Mouse (Mus musculus) cerebellum, adult 9-10 months (tissue): Measurements from ENCODE around the gene 1700018B08Rik.

ENCODE experiments used
- DNase-seq: peaks from one replicate; pipeline ENCODE4 v3.0.0; 2022

Gene 1700018B08Rik

GRCm38 (mm10) chr8:121544276-121544785, at the start of gene 1700018B08Rik:
1700018B08Rik (minus strand) TSS chr8:121544320.
- no peak for DNase-seq

DNA sequence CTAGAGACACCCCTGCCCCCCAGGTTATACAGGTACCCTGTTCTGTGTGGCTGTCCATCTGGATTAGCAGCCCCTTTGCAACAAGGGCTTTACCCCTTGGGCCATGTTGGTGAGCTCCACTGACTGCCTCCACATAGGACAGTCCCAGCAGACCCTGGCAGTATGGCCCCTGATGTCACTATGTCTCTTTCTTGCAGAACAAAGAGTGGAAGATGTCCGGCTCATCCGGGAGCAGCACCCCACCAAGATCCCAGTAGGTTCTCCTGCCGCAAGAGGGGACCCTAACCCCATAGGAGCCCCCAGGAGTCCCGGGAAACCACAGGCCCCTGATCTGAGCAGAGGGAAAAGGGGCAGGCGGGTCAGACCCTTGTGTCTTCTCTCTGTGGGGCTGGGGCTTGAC, 49.2 kb upstream of the 1700018B08Rik start:
- DNase-seq: no peak

- DNase-seq: no peak
Measured at GRCm38 (mm10) chr8:121591178-121592066, 47.3 kb upstream of the 1700018B08Rik start.

- DNase-seq: peak; percentile 96
Measured at GRCm38 (mm10) chr8:121590203-121591177, 46.4 kb upstream of the 1700018B08Rik start, which contains the start of gene Map1lc3b. Map1lc3b (plus strand) TSS chr8:121590361.

DNA sequence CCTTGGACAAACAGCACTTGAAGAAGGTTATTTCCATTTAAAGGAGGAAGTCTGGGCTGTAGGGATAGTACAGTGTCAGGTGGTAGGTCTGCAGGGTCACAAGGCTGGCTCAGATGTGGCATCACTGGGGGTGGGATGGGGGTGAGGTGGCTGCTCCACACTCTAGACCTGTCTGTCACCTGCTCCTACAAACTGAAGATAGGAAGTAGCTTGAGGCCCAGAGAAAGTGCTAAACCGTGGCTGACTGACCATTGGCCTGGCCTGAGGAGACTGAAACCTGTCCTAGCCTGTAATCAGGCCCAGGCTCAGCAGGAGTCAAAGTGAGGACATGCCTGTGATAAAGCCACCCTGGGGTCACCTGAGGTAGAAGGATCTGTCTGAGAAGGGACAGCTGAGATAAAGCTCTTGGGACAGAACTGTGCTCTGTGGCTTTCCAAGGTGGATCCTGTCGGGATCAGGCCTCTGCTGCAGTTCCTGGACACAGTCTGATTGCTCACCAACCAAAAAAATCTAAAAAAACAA, 45.1 kb upstream of the 1700018B08Rik start:
- DNase-seq: no peak

- DNase-seq: no peak
Measured at GRCm38 (mm10) chr8:121588750-121589149, 44.6 kb upstream of the 1700018B08Rik start.

GRCm38 (mm10) chr8:121585159-121585825, 41.2 kb upstream of the 1700018B08Rik start:
- DNase-seq: peak; percentile 99

DNA sequence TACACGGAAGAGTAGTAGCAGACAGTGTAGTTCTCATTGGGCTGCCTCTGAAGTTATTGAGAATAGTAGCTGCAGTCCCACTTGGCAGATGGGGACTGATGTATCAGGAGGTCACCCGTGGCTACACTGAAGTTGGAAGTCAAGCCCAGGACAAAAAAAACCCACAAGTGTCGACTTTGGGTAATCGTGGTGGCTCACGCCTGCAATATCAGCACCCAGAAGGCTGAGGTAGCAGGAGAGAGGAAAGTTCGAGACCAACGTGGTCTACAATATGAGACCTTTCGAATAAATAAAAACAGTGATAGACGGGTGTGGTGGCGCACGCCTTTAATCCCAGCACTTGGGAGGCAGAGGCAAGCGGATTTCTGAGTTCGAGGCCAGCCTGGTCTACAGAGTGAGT, 40.6 kb upstream of the 1700018B08Rik start:
- peak; percentile 70 for DNase-seq

DNA sequence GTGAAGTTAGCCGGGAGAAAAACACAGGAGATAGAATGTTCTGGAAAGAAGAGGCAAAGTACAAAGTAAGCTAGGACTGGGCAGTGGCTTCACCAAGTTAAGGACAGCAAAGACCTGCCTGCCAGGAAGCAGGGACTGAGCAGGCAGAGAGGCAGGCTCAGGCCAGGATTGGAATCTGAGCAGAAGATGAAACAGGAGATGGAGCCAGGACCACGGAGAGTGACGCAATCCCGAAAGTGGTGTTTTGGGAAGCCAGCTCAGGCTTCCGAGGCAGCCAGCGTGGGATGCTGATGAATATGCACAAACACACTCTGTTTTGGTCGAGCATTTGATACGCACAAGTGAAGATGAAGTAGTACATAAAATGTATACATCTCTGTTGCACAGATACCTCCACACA, 39.5 kb upstream of the 1700018B08Rik start:
- DNase-seq: no peak

DNA sequence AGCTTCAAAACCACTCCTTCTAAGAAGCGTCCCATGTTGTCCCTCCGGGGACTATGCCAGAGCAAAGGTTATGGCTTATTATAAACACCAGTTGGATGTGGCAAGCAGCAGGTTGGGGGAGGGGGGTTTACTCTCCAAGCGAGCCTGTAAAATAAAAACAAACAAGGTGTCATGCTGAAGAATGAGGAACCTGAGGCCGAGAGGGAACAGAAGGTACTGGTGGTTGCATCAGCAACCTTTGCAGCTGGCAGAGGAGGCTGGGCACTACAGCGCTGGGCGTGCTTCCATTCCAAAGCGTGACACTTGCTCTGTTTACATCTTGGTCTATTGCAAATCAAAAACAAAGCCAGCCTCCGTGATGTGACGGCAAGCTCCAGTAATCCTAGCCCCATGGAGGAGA, 36.3 kb upstream of the 1700018B08Rik start:
- no peak for DNase-seq

DNA sequence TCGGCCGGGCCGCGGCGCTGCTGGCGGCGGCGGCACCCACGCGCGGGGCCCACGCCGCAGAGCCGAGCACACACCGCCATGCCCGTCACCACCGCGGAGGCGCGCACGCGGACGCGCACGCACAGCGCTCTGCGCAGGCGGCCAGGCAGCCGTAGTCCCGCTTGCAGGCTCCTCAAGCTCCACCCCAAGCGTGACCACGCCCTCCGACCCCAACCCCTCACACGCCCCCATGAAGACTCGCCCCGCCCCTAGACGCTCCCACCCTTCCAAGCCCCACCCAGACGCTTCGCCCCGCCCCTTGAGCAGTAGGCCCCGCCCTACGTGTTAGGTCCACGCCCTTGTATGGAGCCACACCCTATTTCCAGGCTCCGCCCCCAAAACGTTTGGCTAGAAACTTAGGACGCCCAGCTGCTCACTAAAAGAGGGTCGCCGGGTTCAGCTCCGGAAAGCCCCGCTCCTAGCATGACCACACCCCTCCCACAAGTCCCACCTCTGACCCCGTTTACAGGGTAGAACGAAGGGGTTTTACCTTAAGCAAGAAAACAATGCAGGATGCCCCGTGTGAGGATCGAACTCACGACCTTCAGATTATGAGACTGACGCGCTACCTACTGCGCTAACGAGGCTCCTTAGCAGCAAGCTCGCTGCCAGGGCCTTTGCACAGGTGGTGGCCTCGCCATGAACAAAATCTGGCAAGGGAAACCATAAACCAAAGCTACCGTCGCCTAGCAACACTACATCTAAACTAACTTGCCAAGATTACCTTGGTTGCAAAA, 34.7 kb upstream of the 1700018B08Rik start, which contains the start of gene Fbxo31:
Fbxo31 (minus strand) TSS at position 131 of the 776 bp plus-strand sequence.
- peak; percentile 97 for DNase-seq

DNA sequence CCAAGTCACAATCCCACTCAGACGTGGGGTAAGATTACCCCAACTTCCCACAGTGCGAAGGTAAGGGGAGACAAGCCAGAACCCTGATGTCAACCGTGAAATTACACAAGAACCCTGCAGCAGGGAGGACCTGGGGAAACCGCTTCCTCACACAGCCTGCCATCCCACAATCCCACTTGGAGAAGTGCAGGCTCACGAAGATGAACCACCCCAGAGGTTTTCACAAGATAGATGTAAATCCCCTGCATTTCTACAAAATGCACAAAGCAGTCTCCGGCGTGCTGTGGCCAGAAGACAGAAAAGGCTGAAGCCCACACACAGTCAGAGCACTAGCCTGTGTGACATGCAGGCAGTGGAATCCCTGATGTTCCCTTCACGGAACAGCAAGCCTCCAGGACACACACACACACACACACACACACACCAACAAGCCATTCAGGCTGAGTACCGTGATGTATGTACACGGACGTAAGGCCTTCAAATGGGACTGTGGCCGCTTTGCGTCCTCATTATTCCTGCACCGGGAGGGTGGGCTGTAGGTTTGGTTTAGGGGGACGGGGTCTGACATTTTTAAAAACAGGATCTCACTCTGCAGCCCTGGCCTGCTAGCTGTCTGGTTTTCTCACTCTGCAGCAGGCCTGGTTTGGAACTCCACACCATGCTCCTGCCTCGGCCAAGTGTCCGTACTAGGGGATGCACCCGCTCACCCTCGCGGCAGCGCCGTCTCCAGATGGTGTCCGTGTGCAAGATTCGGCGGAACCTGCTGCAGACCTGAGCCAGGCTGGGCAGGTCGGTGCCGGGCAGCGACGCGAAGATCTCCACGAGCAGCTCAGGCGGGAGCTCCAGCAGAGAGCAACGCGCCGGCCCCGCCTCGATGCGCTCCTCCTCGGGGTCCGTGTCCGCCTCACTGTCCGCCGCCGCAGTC, 33.9 kb upstream of the 1700018B08Rik start:
- no peak for DNase-seq

GRCm38 (mm10) chr8:121575661-121576060, 31.5 kb upstream of the 1700018B08Rik start:
- DNase-seq: no peak

DNA sequence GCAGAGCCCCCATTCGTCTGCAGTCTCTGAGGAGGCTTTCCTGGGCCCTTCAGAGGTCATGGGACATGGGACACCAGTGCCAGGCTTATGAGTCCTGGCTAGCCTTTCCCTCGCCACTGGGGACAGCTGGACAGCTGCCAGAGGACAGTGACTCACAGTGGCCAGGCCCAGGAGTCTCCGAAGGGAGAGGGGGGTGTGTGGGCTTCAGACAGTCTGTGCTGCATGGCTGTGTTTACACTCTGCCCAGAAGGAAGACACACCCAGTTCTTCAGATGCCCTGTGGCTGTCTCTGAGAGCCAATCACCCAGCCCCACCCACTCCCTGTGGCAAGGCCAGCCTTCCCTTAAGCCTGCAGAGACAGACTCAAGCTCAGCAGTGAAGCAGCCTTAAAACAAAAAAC, 29.2 kb upstream of the 1700018B08Rik start:
- peak; percentile 73 for DNase-seq

GRCm38 (mm10) chr8:121572121-121572520, 28.0 kb upstream of the 1700018B08Rik start:
- no peak for DNase-seq

DNA sequence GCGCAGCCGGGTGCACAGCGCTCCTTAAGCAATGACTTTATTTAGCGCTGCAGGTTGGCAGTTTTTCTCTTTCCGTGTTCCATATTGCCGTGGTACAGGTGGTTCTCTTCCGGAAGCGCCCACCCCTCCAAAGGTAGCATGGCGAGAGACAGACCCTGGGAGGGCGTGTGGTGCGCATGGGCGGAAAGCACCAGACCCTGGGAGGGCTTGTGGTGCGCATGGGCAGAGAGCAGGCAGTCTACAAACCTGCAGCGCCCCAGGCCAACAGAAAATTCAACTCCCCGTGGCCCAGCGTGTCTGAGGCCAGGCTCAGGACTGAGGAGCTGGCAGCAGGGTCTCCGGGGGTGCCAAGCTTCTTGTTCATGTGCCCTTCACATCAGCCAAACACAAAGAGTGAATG, 26.7 kb upstream of the 1700018B08Rik start:
- no peak for DNase-seq

- no peak for DNase-seq
Measured at GRCm38 (mm10) chr8:121570335-121570734, 26.2 kb upstream of the 1700018B08Rik start.

- no peak for DNase-seq
Measured at GRCm38 (mm10) chr8:121568321-121568720, 24.2 kb upstream of the 1700018B08Rik start.

DNA sequence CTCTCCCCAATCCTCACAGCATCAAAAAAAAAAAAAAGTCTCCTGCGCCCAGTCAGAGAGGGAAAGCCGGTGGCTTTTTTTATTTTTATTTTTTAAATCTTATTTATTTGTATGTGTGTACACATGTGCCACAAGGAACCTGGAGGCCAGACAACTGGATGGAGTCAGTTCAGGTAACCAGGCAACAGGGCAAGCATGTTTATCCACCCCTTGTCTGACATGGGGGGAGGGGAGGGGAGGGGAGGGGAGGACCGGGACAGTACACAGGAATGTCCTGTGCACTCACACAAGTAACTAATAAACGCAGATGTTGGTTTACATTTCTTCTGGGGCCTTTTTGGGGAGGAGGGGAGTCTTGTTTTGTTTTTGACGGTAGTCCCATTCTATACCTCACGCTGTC, 19.6 kb upstream of the 1700018B08Rik start:
- DNase-seq: no peak

DNA sequence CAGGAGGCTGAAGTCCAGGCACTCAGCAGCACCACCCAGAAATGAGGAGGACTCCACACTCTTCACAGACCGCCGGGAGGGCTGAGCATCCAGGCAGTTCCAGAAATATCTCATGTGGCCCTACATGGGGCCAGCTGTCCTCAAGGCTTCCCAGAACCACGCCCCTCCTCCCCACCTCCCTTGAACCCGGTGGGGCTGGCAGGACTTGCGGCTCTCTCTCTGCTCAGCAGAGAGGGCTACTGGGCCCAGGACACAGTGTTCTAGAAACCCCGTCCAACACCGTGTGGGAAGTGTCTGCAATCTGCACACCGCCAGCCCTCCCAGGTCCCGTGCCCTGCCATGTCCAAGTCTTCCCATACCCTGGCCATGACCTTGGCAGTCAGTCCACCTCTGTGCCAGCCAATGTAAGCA, 18.8 kb upstream of the 1700018B08Rik start:
- DNase-seq: no peak
